Mouse (Mus musculus) spleen, adult 2 months (tissue): ENCODE measurements at regions not wholly inside any gene's neighbourhood (a gene's known extent, or its start where the extent isn't known, plus 50 kb on each side); places are given as distances from the start of the nearest gene placed in this dataset.

ENCODE experiments used
- DNase-seq, 2 experiments: peaks; one replicate each; pipeline versions ENCODE4 v3.0.0 to v3.0.0-alpha.2; 2012 to 2021; ENCODE audit warnings: low spot score in 2 of 2, low read depth in 1 of 2
- H3K27ac ChIP-seq: fragments of 200-500 bp; 2 replicates; pipeline ENCODE4 v1.5.1; 2012; ENCODE audit warnings: low read length, inconsistent platforms; ENCODE audit not compliant: insufficient read depth
- H3K27me3 ChIP-seq: fragments of 200-500 bp; 2 replicates; pipeline ENCODE4 v1.6.1; 2012; ENCODE audit warnings: mild to moderate bottlenecking, moderate library complexity, low read length, inconsistent platforms; ENCODE audit not compliant: control insufficient read depth, insufficient read depth
- H3K36me3 ChIP-seq: fragments of 200-500 bp; 2 replicates; pipeline ENCODE4 v1.6.1; 2012; ENCODE audit warnings: mild to moderate bottlenecking, low read length, inconsistent platforms; ENCODE audit not compliant: control insufficient read depth, insufficient read depth
- H3K4me1 ChIP-seq: fragments of 200-500 bp; 2 replicates; pipeline ENCODE4 v1.6.1; 2011; ENCODE audit warnings: inconsistent platforms; ENCODE audit not compliant: control insufficient read depth, insufficient read depth, insufficient read length
- H3K4me3 ChIP-seq: fragments of 200-500 bp; 2 replicates; pipeline ENCODE4 v1.5.1; 2011; ENCODE audit warnings: mild to moderate bottlenecking, inconsistent platforms; ENCODE audit not compliant: insufficient read depth, insufficient read length; ENCODE audit errors: extremely low read depth
- CTCF ChIP-seq: fragments of 200-500 bp; IDR thresholded peaks from 2 replicates; pipeline ENCODE4 v1.5.1; 2011; ENCODE audit warnings: mild to moderate bottlenecking, inconsistent platforms; ENCODE audit not compliant: insufficient read depth, insufficient read length, insufficient replicate concordance; ENCODE audit errors: extremely low read depth
- POLR2A ChIP-seq: fragments of 200-500 bp; IDR thresholded peaks from 2 replicates; pipeline ENCODE4 v1.6.1; 2011; ENCODE audit warnings: low read depth, low read length, inconsistent platforms
- WGBS: fragments of 180-500 bp; shearing (Covaris S2); methylation state at CpG from one replicate; pipeline ENCODE4 v1.1.7; 2018; 5-methylcytosine and 5-hydroxymethylcytosine counted together

DNA sequence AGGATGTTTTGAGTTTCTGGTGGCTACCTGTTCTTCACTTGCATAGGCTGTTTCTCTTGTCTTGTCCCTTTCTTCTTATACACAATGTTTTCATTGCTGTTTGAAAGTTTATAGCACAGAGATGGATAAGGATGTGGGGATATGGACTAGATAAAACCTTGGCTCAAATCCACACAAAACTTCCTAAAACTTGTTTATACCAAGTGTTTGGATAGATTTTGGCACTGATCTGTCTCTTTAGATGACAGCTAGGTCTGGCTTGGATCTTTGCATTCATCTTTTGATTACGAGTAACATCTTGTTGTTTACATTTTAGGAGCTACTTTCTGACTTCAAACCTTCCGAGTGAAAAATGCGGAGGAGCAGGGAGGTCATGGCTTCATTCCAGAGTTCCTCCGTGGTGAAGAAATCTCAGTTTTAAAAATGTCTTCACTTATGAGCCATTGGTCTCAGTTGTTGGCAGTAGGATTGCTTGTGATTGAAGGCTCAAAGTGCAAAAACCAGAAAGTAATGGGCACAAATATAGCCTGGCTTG lies 190.1 kb upstream of the Pkn2 start:
- H3K27me3 ChIP-seq, result no peaks in the 10 kb centered on the region
- no peaks in the 10 kb centered on the region for H3K36me3 ChIP-seq
- H3K4me1 ChIP-seq, result no peaks in the 10 kb centered on the region
- DNase-seq, result no peak
- TF ChIP-seq POLR2A, result no peak
- no peak for TF ChIP-seq CTCF
- no peak overlapping the region for H3K4me3 ChIP-seq
- no peak overlapping the region for H3K27ac ChIP-seq
- WGBS, result 92% methylated on average over 4 of the region's 4 CpGs

DNA sequence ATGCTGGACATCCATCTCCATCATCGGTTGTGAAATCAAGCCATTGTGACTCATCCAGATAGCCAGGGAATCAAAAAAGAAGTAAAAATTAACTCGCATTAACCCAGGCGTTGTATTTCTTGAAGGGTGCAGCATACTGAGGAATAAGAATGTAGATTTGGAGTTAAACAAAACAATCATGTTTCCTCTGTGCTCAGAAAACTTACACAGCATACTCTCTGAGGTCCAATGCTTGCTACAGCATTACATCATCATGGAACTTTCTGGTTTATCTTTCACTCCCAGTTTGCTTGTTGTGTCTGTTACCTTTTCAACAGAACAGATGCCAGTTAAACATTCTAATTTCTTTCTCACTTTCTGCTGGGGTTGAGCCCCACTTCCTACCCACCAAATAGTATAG lies 173.1 kb upstream of the Pkn2 start:
- H3K4me1 ChIP-seq, result no peaks in the 10 kb centered on the region
- H3K36me3 ChIP-seq, result no peaks in the 10 kb centered on the region
- 97% methylated on average over 3 of the region's 3 CpGs for WGBS
- H3K27me3 ChIP-seq, result no peaks in the 10 kb centered on the region
- TF ChIP-seq CTCF (no peak), POLR2A (no peak)
- H3K4me3 ChIP-seq, result no peak overlapping the region
- no peak overlapping the region for H3K27ac ChIP-seq
- no peak for DNase-seq

- WGBS, result 82% methylated on average over 11 of the region's 11 CpGs
- no peak for DNase-seq
- H3K36me3 ChIP-seq, result no peaks in the 10 kb centered on the region
- H3K27me3 ChIP-seq, result no peaks in the 10 kb centered on the region
- H3K4me3 ChIP-seq, result no peak overlapping the region
- TF ChIP-seq CTCF (no peak), POLR2A (no peak)
- H3K4me1 ChIP-seq, result no peaks in the 10 kb centered on the region
- no peak overlapping the region for H3K27ac ChIP-seq
Observed at GRCm38 (mm10) chr3:143053286-143053993, 171.6 kb upstream of the Pkn2 start.

- no peak overlapping the region for H3K27ac ChIP-seq
Observed at GRCm38 (mm10) chr3:143040666-143041065, 158.9 kb upstream of the Pkn2 start.

DNA sequence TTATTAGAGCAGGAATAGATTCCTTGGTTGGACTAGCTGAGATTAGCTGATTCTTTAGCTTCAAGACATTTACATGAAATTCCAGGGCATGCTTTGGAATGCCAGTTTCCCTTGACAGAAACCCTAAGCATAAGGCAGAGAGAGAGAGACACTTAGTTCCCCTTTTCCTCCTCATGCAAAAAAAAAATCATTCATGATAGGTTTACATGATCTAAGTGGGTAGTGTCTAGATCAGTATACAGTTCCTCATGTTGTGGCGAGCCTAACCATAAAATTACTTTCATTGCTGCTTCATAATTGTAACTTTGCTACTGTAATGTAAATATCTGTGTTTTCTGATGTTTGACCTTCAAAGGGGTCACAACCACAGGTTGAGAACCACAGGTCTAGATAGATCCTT lies 154.3 kb upstream of the Pkn2 start:
- H3K36me3 ChIP-seq, result no peaks in the 10 kb centered on the region
- WGBS, result 31% methylated on average over 1 of the region's 1 CpGs
- H3K4me3 ChIP-seq, result no peak overlapping the region
- H3K27ac ChIP-seq, result no peak overlapping the region
- H3K4me1 ChIP-seq, result no peaks in the 10 kb centered on the region
- no peak for DNase-seq
- H3K27me3 ChIP-seq, result no peaks in the 10 kb centered on the region
- no peak for TF ChIP-seq CTCF
- no peak for TF ChIP-seq POLR2A

More at GRCm38 (mm10) chr3:143040666-143041065, 158.9 kb upstream of the Pkn2 start:
- Histone ChIP-seq H3K27me3 (no peaks in the 10 kb centered on the region), H3K4me3 (no peak overlapping the region), H3K4me1 (no peaks in the 10 kb centered on the region), H3K36me3 (no peaks in the 10 kb centered on the region)
- 92% methylated on average over 3 of the region's 3 CpGs for WGBS
- no peak for DNase-seq
- TF ChIP-seq CTCF (no peak), POLR2A (no peak)

DNA sequence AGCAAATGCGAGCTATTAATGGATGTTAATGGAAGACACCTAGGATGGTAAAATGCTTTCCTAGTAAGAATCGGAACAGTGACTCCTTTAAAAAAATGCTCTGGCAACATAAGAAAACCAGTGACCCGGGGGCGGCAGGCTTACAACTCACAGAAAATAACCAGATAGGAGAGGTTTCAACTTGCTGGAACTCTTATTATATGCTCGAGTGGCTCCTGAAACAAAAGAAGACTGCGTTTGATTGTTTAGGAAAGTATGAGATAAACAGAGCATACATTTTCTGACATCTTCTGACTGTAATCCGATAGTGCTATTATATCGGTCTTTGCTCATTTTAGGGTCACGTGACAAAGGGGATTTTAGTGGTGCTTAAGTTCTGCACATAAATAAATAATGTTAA lies 152.8 kb upstream of the Pkn2 start:
- Histone ChIP-seq H3K4me1 (no peaks in the 10 kb centered on the region), H3K4me3 (no peak overlapping the region), H3K27me3 (no peaks in the 10 kb centered on the region), H3K27ac (no peak overlapping the region), H3K36me3 (no peaks in the 10 kb centered on the region)
- no peak for TF ChIP-seq CTCF
- no peak for TF ChIP-seq POLR2A
- 88% methylated on average over 9 of the region's 9 CpGs for WGBS
- no peak for DNase-seq

DNA sequence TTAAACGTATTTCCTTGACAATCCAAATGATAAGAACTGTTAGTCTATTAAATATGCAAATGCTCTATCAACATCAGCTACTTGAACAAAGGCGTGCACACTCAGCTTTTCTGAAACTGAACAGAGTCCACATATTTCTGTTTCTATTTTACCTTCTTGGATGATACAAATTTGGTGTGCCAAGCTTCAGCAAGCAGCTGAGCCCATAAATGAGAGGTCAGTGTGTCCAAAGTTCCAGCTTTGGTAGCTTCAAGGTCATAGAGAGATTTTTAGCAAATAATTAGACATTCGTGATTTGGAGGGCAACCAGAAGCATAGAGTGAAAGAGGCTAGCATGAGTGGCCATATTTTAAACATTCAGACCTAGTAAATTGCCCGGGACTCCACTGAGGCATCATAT lies 140.7 kb upstream of the Pkn2 start:
- WGBS, result 81% methylated on average over 4 of the region's 4 CpGs
- TF ChIP-seq POLR2A, result no peak
- TF ChIP-seq CTCF, result no peak

More for the DNA sequence above, 140.7 kb upstream of the Pkn2 start:
- Histone ChIP-seq H3K27me3 (no peaks in the 10 kb centered on the region), H3K4me3 (no peak overlapping the region), H3K27ac (no peak overlapping the region), H3K4me1 (no peaks in the 10 kb centered on the region), H3K36me3 (no peaks in the 10 kb centered on the region)
- DNase-seq, result no peak
